1 mouse cellular context compared by ENCODE assay signal in the genomic region with DNA sequence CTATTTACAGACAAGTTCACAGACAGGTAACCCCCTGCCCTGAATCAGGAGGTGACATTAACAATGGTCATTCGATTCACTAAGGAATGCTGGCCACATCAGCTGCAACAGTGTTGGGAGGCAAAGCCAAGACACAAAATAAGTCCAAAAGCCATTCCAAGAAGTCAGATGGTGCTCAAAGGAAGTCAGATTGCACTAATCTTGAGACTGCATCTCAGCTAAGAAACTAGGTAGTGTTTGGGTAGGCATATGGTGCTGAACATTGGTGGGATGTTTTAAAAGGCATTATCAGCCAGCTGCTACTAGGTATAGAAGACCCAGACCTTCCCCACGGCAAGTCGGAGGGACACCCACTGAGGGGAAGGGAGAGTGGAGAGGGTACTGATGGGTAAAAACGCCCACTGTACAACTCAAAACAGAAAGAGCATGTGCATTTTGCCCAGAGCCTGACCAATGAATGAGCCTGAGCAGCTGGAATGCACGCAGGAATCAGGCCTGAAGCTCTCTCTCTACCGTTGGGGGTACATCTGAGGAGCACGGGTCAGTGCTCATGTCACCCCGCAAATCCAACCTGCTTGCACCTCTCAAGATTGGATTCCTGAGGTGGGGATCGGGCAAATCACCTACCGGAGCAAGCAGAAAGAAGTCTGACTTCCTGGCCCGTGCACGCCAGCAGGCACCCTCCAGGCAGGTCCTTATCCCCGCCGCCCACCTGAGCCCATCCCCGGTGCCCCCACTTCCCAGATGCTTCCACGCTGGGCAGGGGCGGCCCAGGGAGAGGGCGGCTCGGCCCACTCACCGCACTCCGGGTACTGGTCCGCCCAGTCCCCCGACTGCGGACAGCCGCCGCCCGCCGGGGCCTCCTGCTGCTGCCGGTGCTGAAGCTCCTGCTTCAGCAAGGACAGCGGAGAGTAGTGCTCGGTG.
TF ChIP-seq lines count a peak whose summit lies in the region.

No protein-coding gene starts in this region.

TF ChIP-seq in CH12.LX, 34 proteins besides CTCF, POLR2A, EP300 and RAD21 (continued from another document):
- TF ChIP-seq KAT2A (IDR thresholded peaks at IDR 0.05; ENCODE audit: insufficient replicate concordance, low read length) (no peak), MAX (IDR thresholded peaks at IDR 0.05; ENCODE audit: low read length) (no peak), JUND (conservative IDR thresholded peaks at IDR 0.05; ENCODE audit: low read depth, low read length) (no peak), ZC3H11A (IDR thresholded peaks at IDR 0.05; ENCODE audit: low read depth, low read length) (no peak), MXI1 (IDR thresholded peaks at IDR 0.05; ENCODE audit: low read depth, low read length) (no peak), MAFK (IDR thresholded peaks at IDR 0.05; ENCODE audit: insufficient replicate concordance, low read length) (no peak), POLR2AphosphoS2 (IDR thresholded peaks at IDR 0.05; ENCODE audit: low read depth, low read length) (no peak), E2F4 (IDR thresholded peaks at IDR 0.05; ENCODE audit: insufficient replicate concordance, low read depth, low read length) (no peak), CHD2 (IDR thresholded peaks at IDR 0.05; ENCODE audit: low read length) (no peak), JUN (IDR thresholded peaks at IDR 0.05; ENCODE audit: insufficient read depth, low read depth, low read length) (no peak), MEF2A (IDR thresholded peaks at IDR 0.05; ENCODE audit: borderline replicate concordance, low read depth, low read length) (no peak), MAZ (IDR thresholded peaks at IDR 0.05; ENCODE audit: low read depth, low read length) (no peak), SIN3A (IDR thresholded peaks at IDR 0.05; ENCODE audit: low read length) (no peak)
